ENCODE assay signal across 8 mouse cellular contexts in the genomic region with DNA sequence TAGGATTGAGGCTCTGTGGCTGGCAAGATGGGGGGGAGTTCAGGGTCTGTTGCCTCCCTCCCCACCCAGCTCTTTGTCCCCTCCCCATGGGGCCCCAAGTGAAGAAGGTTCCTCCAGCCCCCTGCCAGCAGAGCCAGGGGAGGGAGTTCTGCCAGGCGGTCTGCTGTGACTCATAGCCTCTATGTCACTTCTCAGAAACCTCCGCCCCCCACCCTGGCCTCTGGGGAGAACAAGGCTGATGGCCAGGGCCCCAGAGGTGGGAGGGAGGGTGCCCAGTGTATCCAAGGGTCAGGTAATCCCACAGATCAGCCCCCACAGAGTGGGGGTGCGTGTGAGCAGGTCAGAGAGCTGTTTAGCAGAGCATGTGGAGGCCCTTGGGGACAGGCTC. TPM values are rescaled to one million over a fixed set of nuclear protein-coding genes. Genes with fewer than 3 reads are reported as not detected.
DNase-seq lines count a peak whose midpoint lies in the region; ATAC-seq lines count a peak whose summit lies in the region.

No protein-coding gene starts in this region.

- H3K4me2 ChIP-seq in heart, embryonic 13.5 days: peak overlapping the region; percentile 93
- peak overlapping the region; percentile 100 for H3K4me2 ChIP-seq in midbrain, embryonic 13.5 days (replicated peaks)

- peak overlapping the region; percentile 95 for H3K4me3 ChIP-seq in heart, embryonic 13.5 days
- peak overlapping the region; percentile 98 for H3K4me3 ChIP-seq in midbrain, embryonic 13.5 days (replicated peaks)

- H3K9ac ChIP-seq in heart, embryonic 13.5 days: peak overlapping the region; percentile 100
- peak overlapping the region; percentile 100 for H3K9ac ChIP-seq in midbrain, embryonic 13.5 days (replicated peaks)

- WGBS in heart, embryonic 13.5 days: 27% methylated on average over 3 of the region's 3 CpGs
- 30% methylated on average over 3 of the region's 3 CpGs for WGBS in midbrain, embryonic 13.5 days

- peaks cover 66% of the 10 kb centered on the region for H3K4me1 ChIP-seq in heart, embryonic 13.5 days
- H3K4me1 ChIP-seq in midbrain, embryonic 13.5 days (replicated peaks): peaks cover 67% of the 10 kb centered on the region

- DNase-seq in retina, postnatal 1 day: peak; percentile 48
- no peak for DNase-seq in retina, embryonic 14.5 days (ENCODE audit: low spot score)
- DNase-seq in adrenal gland, postnatal 10 days: peak; percentile 89
- peak; percentile 84 for DNase-seq in kidney, postnatal 10 days

- peak overlapping the region; percentile 99 for H3K27ac ChIP-seq in heart, embryonic 13.5 days (replicated peaks)
- H3K27ac ChIP-seq in midbrain, embryonic 13.5 days: peak overlapping the region; percentile 100

- no peaks in the 10 kb centered on the region for H3K27me3 ChIP-seq in heart, embryonic 13.5 days (replicated peaks)
- no peaks in the 10 kb centered on the region for H3K27me3 ChIP-seq in midbrain, embryonic 13.5 days

- no peaks in the 10 kb centered on the region for H3K9me3 ChIP-seq in heart, embryonic 13.5 days
- no peaks in the 10 kb centered on the region for H3K9me3 ChIP-seq in midbrain, embryonic 13.5 days

- H3K36me3 ChIP-seq in heart, embryonic 13.5 days: peaks cover 80% of the 10 kb centered on the region
- H3K36me3 ChIP-seq in midbrain, embryonic 13.5 days: peaks cover 67% of the 10 kb centered on the region

- no peak for ATAC-seq in heart, embryonic 13.5 days (ENCODE audit: extremely low read depth, insufficient number of reproducible peaks, low FRiP score, low TSS enrichment)
- ATAC-seq in midbrain, embryonic 13.5 days: no peak
- ATAC-seq in inflammation-experienced regulatory T-cells, adult 6 months: no peak
- ATAC-seq in activated CD4-positive, CD25-positive, alpha-beta regulatory T cell, adult 4 months: no peak

RNA-seq across cellular contexts. Expression of gene Midn, which starts 4.8 kb away (rescaled TPM):
- total RNA-seq in adrenal gland, postnatal 10 days (2021): 100 to 1,000 TPM; 106 to 127 TPM
- 15.6 and 15.7 TPM in 2 replicates for polyA plus RNA-seq in heart, embryonic 13.5 days (2015; fragmentation: Nextera tagmentation; extraction: Ambion mirVana)
- polyA plus RNA-seq in midbrain, embryonic 13.5 days (2015; fragmentation: Nextera tagmentation; extraction: Ambion mirVana): 35.9 and 40.6 TPM in 2 replicates
- 1 to 10 TPM; 7.3 to 9.3 (median 7.5) TPM for polyA plus RNA-seq in inflammation-experienced regulatory T-cells, adult 6 months (2017; shearing (Covaris generic))
- 1 to 10 TPM; 7.3 to 9.2 TPM for polyA plus RNA-seq in activated CD4-positive, CD25-positive, alpha-beta regulatory T cell, adult 4 months (2017; shearing (Covaris generic))

RNA-seq across cellular contexts. Expression of gene Cbarp, which starts 12.2 kb away (rescaled TPM):
- total RNA-seq in adrenal gland, postnatal 10 days (2021): 10 to 100 TPM; 41.6 to 65.6 TPM
- polyA plus RNA-seq in heart, embryonic 13.5 days (2015; fragmentation: Nextera tagmentation; extraction: Ambion mirVana): 1.6 and 2.5 TPM in 2 replicates
- polyA plus RNA-seq in midbrain, embryonic 13.5 days (2015; fragmentation: Nextera tagmentation; extraction: Ambion mirVana): 40.6 and 45.3 TPM in 2 replicates
- polyA plus RNA-seq in inflammation-experienced regulatory T-cells, adult 6 months (2017; shearing (Covaris generic)): 1 to 10 TPM in 2 of 3 experiments, under 1 TPM in 1; 0.60 to 2.3 (median 1.3) TPM
- polyA plus RNA-seq in activated CD4-positive, CD25-positive, alpha-beta regulatory T cell, adult 4 months (2017; shearing (Covaris generic)): under 1 TPM; 0.74 to 0.96 TPM

RNA-seq across cellular contexts. Expression of gene Cirbp, which starts 12.9 kb away (rescaled TPM):
- total RNA-seq in adrenal gland, postnatal 10 days (2021): 100 to 1,000 TPM; 102 to 168 TPM
- polyA plus RNA-seq in heart, embryonic 13.5 days (2015; fragmentation: Nextera tagmentation; extraction: Ambion mirVana): 87.9 and 96.4 TPM in 2 replicates
- 354 and 412 TPM in 2 replicates for polyA plus RNA-seq in midbrain, embryonic 13.5 days (2015; fragmentation: Nextera tagmentation; extraction: Ambion mirVana)
- polyA plus RNA-seq in inflammation-experienced regulatory T-cells, adult 6 months (2017; shearing (Covaris generic)): 100 to 1,000 TPM in 2 of 3 experiments, 10 to 100 TPM in 1; 84.2 to 255 (median 213) TPM
- polyA plus RNA-seq in activated CD4-positive, CD25-positive, alpha-beta regulatory T cell, adult 4 months (2017; shearing (Covaris generic)): 100 to 1,000 TPM; 132 to 177 TPM

RNA-seq across cellular contexts. Expression of gene Atp5d, which starts 14.4 kb away (rescaled TPM):
- 100 to 1,000 TPM; 982 to 996 TPM for total RNA-seq in adrenal gland, postnatal 10 days (2021)
- polyA plus RNA-seq in heart, embryonic 13.5 days (2015; fragmentation: Nextera tagmentation; extraction: Ambion mirVana): 808 and 893 TPM in 2 replicates
- polyA plus RNA-seq in midbrain, embryonic 13.5 days (2015; fragmentation: Nextera tagmentation; extraction: Ambion mirVana): 391 and 394 TPM in 2 replicates
- 100 to 1,000 TPM; 297 to 357 (median 299) TPM for polyA plus RNA-seq in inflammation-experienced regulatory T-cells, adult 6 months (2017; shearing (Covaris generic))
- 100 to 1,000 TPM; 338 to 428 TPM for polyA plus RNA-seq in activated CD4-positive, CD25-positive, alpha-beta regulatory T cell, adult 4 months (2017; shearing (Covaris generic))

RNA-seq across cellular contexts. Expression of gene 1600002K03Rik, which starts 19.9 kb away (rescaled TPM):
- total RNA-seq in adrenal gland, postnatal 10 days (2021): 1 to 10 TPM; 6.4 to 7.7 TPM
- 10.4 and 13.1 TPM in 2 replicates for polyA plus RNA-seq in heart, embryonic 13.5 days (2015; fragmentation: Nextera tagmentation; extraction: Ambion mirVana)
- 11.9 and 14.5 TPM in 2 replicates for polyA plus RNA-seq in midbrain, embryonic 13.5 days (2015; fragmentation: Nextera tagmentation; extraction: Ambion mirVana)
- 10 to 100 TPM; 17.9 to 28.4 (median 20.5) TPM for polyA plus RNA-seq in inflammation-experienced regulatory T-cells, adult 6 months (2017; shearing (Covaris generic))
- 10 to 100 TPM; 18.0 to 22.7 TPM for polyA plus RNA-seq in activated CD4-positive, CD25-positive, alpha-beta regulatory T cell, adult 4 months (2017; shearing (Covaris generic))

Comparison
In these comparisons a context has a peak if more than half of its experiments do, and no peak if none do; other contexts are left out.
1. RNA of gene Cbarp, which starts 12.2 kb away (polyA plus RNA-seq): 40.6 to 45.3 TPM in midbrain, embryonic 13.5 days; 1.6 to 2.5 TPM in heart, embryonic 13.5 days, 0.60 to 2.3 TPM in inflammation-experienced regulatory T-cells, adult 6 months and 0.74 to 0.96 TPM in activated CD4-positive, CD25-positive, alpha-beta regulatory T cell, adult 4 months; every median in the first group is over 10 times any median in the second.